Mouse (Mus musculus) liver, embryonic 14.5 days (tissue): ENCODE data around the gene Hat1. TPM values are rescaled to one million over a fixed set of nuclear protein-coding genes. Genes with fewer than 3 reads are reported as not detected.

Source experiments
- ATAC-seq: fragments of 200-750 bp; cut with Nextera tagmentation; 2 replicates; pipeline ENCODE4 v1.8.0; 2017; ENCODE audit warnings: moderate number of reproducible peaks, mild to moderate bottlenecking, moderate library complexity; ENCODE audit not compliant: insufficient read depth
- DNase-seq, 3 experiments: peaks; one replicate each; pipeline ENCODE4 v3.0.0-alpha.2; 2012 to 2013; ENCODE audit warnings: low read depth in 3 of 3, low spot score in 3 of 3
- H3K27ac ChIP-seq: fragments of 300-500 bp; sonication (generic); 2 replicates; pipeline ENCODE4 v1.5.1; 2014; ENCODE audit warnings: moderate library complexity, mild to moderate bottlenecking, control low read depth, inconsistent platforms
- H3K27me3 ChIP-seq: fragments of 300-500 bp; sonication (generic); 2 replicates; pipeline ENCODE4 v1.6.1; 2014; ENCODE audit warnings: mild to moderate bottlenecking, low read length, moderate library complexity; ENCODE audit not compliant: control insufficient read depth, insufficient read depth
- H3K36me3 ChIP-seq: fragments of 300-500 bp; sonication (generic); replicated peaks from 2 replicates; pipeline ENCODE4 v1.6.1; 2014; ENCODE audit warnings: low read depth; ENCODE audit not compliant: control insufficient read depth, insufficient read depth
- H3K4me1 ChIP-seq, 2 experiments: fragments of 200-500 bp in 1 of 2; fragments of 300-500 bp in 1 of 2; sonication (generic) in 1 of 2; replicated peaks; 2 replicates each; pipeline ENCODE4 v1.6.1; 2012 to 2014; ENCODE audit warnings: antibody characterized with exemption in 1 of 2, inconsistent platforms in 1 of 2, low read length in 1 of 2; ENCODE audit not compliant: control insufficient read depth in 2 of 2, insufficient read depth in 2 of 2
- H3K4me2 ChIP-seq: fragments of 300-500 bp; sonication (generic); 2 replicates; pipeline ENCODE4 v1.6.1; 2014; ENCODE audit warnings: low read depth, mild to moderate bottlenecking, control low read depth, moderate library complexity
- H3K4me3 ChIP-seq, 2 experiments: fragments of 200-500 bp in 1 of 2; fragments of 300-500 bp in 1 of 2; sonication (generic) in 1 of 2; 2 replicates each; pipeline ENCODE4 v1.5.1; 2012 to 2014; ENCODE audit warnings: low read depth in 2 of 2, low read length in 2 of 2, mild to moderate bottlenecking in 2 of 2, control low read depth in 1 of 2, inconsistent platforms in 1 of 2, moderate library complexity in 1 of 2; ENCODE audit not compliant: insufficient read depth in 1 of 2
- H3K9ac ChIP-seq: fragments of 300-500 bp; sonication (generic); replicated peaks from 2 replicates; pipeline ENCODE4 v1.6.1; 2014; ENCODE audit warnings: mild to moderate bottlenecking, control low read depth, moderate library complexity
- H3K9me3 ChIP-seq: fragments of 300-500 bp; sonication (generic); 2 replicates; pipeline ENCODE4 v1.6.1; 2016; ENCODE audit warnings: low read length, mixed read lengths; ENCODE audit not compliant: control insufficient read depth
- CTCF ChIP-seq: IDR thresholded peaks from 2 replicates; pipeline ENCODE4 v1.5.1; 2016; ENCODE audit warnings: antibody characterized with exemption, low read depth, control low read depth
- EP300 ChIP-seq: IDR thresholded peaks from 2 replicates; pipeline ENCODE4 v1.6.1; 2016; ENCODE audit warnings: antibody characterized with exemption, low read depth
- WGBS: fragments of 180-500 bp; shearing (Covaris S2); extraction: QIAGEN DNeasy Blood & Tissue Kit; methylation state at CpG from one replicate; pipeline ENCODE4 v1.1.7; 2014; ENCODE audit not compliant: insufficient replicate concordance; 5-methylcytosine and 5-hydroxymethylcytosine counted together
- polyA plus RNA-seq, 2 experiments: library from polyadenylated mRNA; depleted of rRNA in 1 of 2; stranded (reverse) in 1 of 2; unstranded in 1 of 2; fragments of >200 nt; fragmentation: Nextera tagmentation in 1 of 2; extraction: Ambion mirVana in 1 of 2; gene quantifications; 2 replicates each; pipeline versions ENCODE4 v1.2.1 to v1.2.3; 2012 to 2014

Hat1 gene
- polyA plus RNA-seq (2012; rRNA removed) (41.3 and 69.4 TPM in 2 replicates), polyA plus RNA-seq (2014; fragmentation: Nextera tagmentation; extraction: Ambion mirVana) (120 and 122 TPM in 2 replicates)

GRCm38 (mm10) chr2:71388951-71389763 lies at the start of gene Hat1:
Gene Hat1, plus strand, starts transcription at chr2:71388958.
- ATAC-seq: peak; percentile 98
- peak within 1 kb of the TSS; percentile 87 to 91 for H3K4me3 ChIP-seq
- under 1% methylated on average over 57 of the region's 66 CpGs for WGBS
- no peaks in the 10 kb centered on the region for H3K27me3 ChIP-seq
- H3K9ac ChIP-seq: peak within 1 kb of the TSS; percentile 84
- DNase-seq: peak; percentile 95 to 96 (median 95)
- H3K4me1 ChIP-seq: peaks cover 4% of the 10 kb centered on the region in 2 experiments; a peak in 3 of 4 replicates
- H3K36me3 ChIP-seq: peaks cover 17% of the 10 kb centered on the region
- TF ChIP-seq EP300: no peak
- TF ChIP-seq CTCF: peak; percentile 19; the same call in 1 of the 2 replicates
- no peaks in the 10 kb centered on the region for H3K9me3 ChIP-seq
- peak within 1 kb of the TSS; percentile 47 for H3K27ac ChIP-seq
- peak within 1 kb of the TSS; percentile 82 for H3K4me2 ChIP-seq

- Histone ChIP-seq H3K4me2 (no peak overlapping the region), H3K9ac (no peak overlapping the region), H3K36me3 (no peaks in the 10 kb centered on the region), H3K27me3 (no peaks in the 10 kb centered on the region), H3K9me3 (no peaks in the 10 kb centered on the region), H3K4me1 (peaks cover 0 to 12% of the 10 kb centered on the region in 2 experiments; a peak in 1 of 4 replicates), H3K4me3 (no peak overlapping the region), H3K27ac (no peak overlapping the region)
- ATAC-seq: no peak
- no peak for TF ChIP-seq EP300
- TF ChIP-seq CTCF: no peak
- 67% methylated on average over 5 of the region's 5 CpGs for WGBS
- DNase-seq: no peak
These were observed 48.6 kb upstream of the Hat1 start for GRCm38 (mm10) chr2:71340126-71340525.

- TF ChIP-seq EP300 (no peak), CTCF (peak; percentile 55)
- H3K9me3 ChIP-seq: no peaks in the 10 kb centered on the region
- H3K27ac ChIP-seq: no peak overlapping the region
- H3K4me3 ChIP-seq: no peak overlapping the region
- DNase-seq (no peak), ATAC-seq (no peak)
- H3K27me3 ChIP-seq: no peaks in the 10 kb centered on the region
- no peaks in the 10 kb centered on the region for H3K4me1 ChIP-seq
- H3K9ac ChIP-seq: no peak overlapping the region
- whole genome bisulfite sequencing: 87% methylated on average over 10 of the region's 10 CpGs
- no peak overlapping the region for H3K4me2 ChIP-seq
- H3K36me3 ChIP-seq: no peaks in the 10 kb centered on the region
These were observed 44.7 kb upstream of the Hat1 start for GRCm38 (mm10) chr2:71343884-71344640.

GRCm38 (mm10) chr2:71347160-71347559 lies 41.6 kb upstream of the Hat1 start:
- ATAC-seq (no peak), DNase-seq (no peak)
- Histone ChIP-seq H3K4me2 (no peak overlapping the region), H3K9ac (no peak overlapping the region), H3K36me3 (no peaks in the 10 kb centered on the region), H3K27ac (no peak overlapping the region), H3K4me1 (no peaks in the 10 kb centered on the region), H3K4me3 (no peak overlapping the region), H3K9me3 (no peaks in the 10 kb centered on the region), H3K27me3 (no peaks in the 10 kb centered on the region)
- TF ChIP-seq CTCF (no peak), EP300 (no peak)
- WGBS: 78% methylated on average over 10 of the region's 10 CpGs
